Mouse (Mus musculus) megakaryocyte, adult 5-6 weeks (primary cell): ENCODE measurements around the gene Cuedc2. TPM values are rescaled to one million over a fixed set of nuclear protein-coding genes. Genes with fewer than 3 reads are reported as not detected.

ENCODE experiments used
- ATAC-seq: 2 replicates; pipeline ENCODE4 v1.8.0; 2016; ENCODE audit warnings: mild to moderate bottlenecking, inconsistent platforms; ENCODE audit not compliant: poor library complexity, severe bottlenecking
- total RNA-seq, 2 experiments: library from RNA; stranded (forward) in 1 of 2; stranded (reverse) in 1 of 2; fragments of 153-499, 151-499 nt in 1 of 2; fragments of 221-1000, 200-1000 nt in 1 of 2; gene quantifications; 2 replicates each; pipeline versions ENCODE4 v1.2.3 to v1.2.4; 2015 to 2017

Cuedc2 gene
- total RNA-seq, 2 experiments from 2014 or later: 33.1 to 108 TPM

DNA sequence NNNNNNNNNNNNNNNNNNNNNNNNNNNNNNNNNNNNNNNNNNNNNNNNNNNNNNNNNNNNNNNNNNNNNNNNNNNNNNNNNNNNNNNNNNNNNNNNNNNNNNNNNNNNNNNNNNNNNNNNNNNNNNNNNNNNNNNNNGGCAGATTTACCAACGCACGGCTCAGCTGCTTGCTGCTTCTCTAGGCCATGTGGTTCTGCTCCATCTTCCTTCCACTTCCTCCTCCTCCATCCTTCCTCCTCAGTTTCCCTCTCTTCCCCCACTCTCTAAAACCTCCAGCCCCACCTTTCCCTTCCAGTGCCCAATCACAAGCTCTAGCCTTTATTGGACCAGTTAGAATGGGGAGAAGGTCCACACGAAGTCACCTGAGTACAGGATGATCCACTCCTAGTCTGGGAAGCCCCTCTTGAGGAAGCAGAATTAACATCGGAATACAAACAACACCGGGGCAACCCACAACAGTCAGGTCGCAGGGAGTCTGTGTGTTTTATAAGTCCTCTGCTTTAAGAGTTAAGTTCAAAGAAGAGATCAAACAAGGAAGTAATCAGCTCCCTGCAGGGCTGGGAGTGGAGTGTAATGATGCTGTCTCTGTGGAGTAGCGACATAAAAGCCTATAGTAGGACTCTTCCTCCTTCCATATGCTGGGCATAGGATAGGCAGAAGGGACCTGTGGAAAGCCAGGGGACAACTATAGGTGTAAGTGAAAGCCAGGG, 6.4 kb upstream of the Cuedc2 start:
- no peak for ATAC-seq

DNA sequence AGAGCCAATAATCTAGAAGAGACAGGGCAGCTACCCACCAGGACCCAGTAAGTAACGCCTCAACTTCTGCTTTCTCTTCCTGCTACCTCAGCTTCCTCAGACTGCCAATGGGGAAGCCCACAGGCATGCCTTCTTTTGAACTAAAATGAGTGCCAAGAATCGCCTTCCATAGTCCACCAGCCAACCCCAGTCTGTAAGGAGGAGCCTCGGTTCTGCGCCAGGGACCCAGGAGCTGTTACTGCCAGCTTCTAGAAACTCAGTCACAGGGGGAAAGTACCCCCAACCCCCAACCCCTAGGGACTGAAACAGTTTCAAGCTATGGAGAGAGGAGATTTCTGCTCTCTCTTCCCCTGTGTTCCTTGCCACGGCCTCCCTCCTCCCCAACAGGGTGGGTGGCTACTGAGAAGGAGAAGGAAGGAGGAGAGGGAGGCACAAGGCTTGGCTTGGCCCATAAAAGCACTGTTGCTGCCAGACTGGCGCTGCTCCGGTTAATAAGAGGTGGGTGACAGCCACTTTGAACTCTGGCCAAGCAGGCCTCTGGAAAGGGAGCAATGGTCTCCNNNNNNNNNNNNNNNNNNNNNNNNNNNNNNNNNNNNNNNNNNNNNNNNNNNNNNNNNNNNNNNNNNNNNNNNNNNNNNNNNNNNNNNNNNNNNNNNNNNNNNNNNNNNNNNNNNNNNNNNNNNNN, 927 bp upstream of the Cuedc2 start:
- ATAC-seq: peak; percentile 74

GRCm38 (mm10) chr19:46338942-46339286, 412 bp upstream of the Cuedc2 start:
- ATAC-seq: peak; percentile 1; the same call in 1 of the 2 replicates

GRCm38 (mm10) chr19:46337719-46338330, 677 bp downstream of the Cuedc2 start:
- no peak for ATAC-seq

DNA sequence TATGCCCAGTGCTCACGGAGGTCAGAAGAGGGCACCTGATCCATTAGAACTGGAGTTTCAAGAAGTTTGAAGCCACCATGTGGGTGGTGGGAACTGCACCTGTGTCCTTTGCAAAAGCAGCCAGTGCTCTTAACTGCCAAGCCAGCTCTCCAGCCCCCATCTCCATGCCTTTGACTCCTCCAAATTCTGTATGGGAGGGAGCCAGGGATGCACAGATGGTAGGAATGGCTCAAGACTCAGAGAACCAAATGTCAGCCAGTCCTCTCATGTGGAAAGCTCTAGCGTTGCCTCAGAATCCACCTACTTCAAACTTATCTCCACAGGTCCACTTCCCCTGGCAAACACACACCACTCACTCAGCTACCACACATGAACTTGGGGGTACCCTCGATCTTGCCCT, 4.6 kb downstream of the Cuedc2 start:
- ATAC-seq: no peak

DNA sequence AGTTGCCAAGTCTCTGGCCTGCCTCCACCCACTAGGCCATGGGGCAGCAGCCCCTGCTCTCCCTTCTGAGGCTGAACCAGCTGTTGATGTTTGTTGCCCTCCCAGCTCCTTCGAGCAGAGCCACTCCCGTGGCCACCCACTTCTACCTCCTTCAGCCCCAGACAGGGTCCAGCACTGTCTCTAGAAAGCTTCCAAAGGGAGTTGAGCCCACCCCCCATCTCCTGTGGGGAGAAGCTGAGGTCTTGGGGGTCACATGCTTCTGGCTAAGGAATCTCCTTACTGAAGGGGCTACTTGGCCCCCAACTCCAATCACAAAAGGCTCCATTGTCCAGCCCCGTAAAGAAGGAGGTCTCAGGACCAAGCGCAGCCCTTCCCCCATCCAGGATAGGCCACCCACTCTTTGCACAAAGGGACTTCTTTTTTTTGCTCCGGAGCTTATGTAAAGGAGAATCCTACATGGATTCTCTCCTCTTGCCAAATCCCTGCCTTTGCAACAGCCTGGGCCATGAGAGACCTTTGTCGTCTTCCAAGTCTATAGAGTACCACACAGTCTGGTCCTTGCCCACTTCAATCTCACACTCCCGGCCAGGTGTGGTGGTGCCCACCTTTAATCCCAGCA, 5.7 kb downstream of the Cuedc2 start:
- ATAC-seq: no peak

GRCm38 (mm10) chr19:46331936-46332335, 6.6 kb downstream of the Cuedc2 start:
- ATAC-seq: no peak

GRCm38 (mm10) chr19:46331326-46331725, 7.2 kb downstream of the Cuedc2 start:
- ATAC-seq: no peak

DNA sequence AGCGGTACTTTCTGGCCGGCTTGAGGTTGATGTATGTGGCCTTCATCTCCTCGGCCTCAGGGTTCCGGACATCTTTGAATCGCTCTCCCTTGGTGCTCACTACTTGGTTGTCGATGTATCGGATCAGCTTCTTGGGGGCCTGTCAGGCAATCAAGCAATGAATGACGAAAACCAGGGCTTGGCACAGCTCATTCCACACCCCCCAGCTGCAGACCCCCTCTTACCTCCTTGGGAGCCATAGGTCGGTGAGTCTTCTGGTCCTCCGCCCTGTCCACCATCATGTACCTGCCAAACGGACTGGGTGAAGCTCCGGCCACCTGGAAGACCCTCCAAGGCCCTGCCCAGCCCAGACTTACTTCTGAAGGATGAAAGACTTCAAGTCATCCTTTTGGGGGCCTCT, 7.8 kb downstream of the Cuedc2 start:
- no peak for ATAC-seq

DNA sequence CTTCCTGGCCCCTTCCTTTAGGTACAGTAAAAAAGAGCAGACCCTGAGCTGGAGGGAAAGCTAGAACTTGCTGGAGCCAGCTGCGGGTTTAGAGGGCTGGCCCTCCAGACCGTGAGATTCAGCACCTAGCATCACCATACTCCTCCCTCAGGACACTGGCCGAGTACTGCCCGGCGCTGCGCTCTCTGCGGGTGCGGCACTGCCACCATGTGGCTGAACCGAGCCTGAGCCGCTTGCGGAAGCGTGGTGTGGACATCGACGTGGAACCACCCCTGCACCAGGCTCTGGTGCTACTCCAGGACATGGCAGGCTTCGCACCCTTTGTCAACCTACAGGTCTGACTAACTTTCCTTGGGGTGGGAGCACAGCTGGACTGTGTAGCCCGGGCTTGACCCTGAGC, 8.6 kb downstream of the Cuedc2 start:
- ATAC-seq: peak; percentile 83

- no peak for ATAC-seq
Observed at GRCm38 (mm10) chr19:46329031-46329641, 9.4 kb downstream of the Cuedc2 start.

GRCm38 (mm10) chr19:46328081-46329030, 10.1 kb downstream of the Cuedc2 start, which contains the start of gene Fbxl15:
Fbxl15 (plus strand) TSS chr19:46328184.
- peak; percentile 75 for ATAC-seq

GRCm38 (mm10) chr19:46327531-46328064, 10.9 kb downstream of the Cuedc2 start:
- no peak for ATAC-seq

- ATAC-seq: peak; percentile 25
Observed at GRCm38 (mm10) chr19:46326756-46327305, 11.7 kb downstream of the Cuedc2 start, which contains the start of gene Psd. Psd (minus strand) TSS chr19:46327156.

DNA sequence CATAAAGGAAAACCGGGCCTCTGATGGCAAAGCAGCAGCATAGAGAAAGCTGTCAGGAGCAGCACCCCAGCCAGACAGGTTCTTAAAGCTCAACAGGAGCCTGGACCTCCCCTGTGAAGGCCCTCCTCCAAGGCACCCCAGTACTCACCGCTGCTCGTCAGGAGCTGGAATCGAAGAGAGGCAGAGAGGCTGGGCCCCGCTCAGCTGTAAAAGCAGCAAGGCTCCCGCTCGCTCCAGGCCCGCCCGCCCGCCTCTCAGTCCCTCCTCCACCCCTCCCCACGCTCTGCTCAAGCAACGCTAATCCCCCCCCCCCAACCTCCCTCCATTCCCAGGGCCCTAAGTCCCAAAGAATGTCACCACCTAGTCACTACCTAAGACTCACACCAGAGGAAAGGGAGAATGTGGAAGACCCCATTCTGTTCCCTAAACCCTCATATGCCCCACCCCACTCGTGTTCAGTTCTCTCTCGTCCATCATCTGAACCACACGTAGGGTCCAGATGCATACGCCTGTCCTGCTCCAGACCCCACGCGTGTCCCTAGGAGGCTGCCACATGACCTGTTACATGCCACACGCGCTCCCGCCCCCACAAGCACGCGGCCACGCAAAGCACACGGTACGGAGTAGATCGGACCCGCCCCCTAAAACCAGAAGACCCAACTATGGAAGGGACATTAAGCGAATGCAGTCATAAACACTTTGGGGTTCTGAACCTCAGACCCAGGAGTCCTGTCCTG, 12.3 kb downstream of the Cuedc2 start:
- no peak for ATAC-seq

DNA sequence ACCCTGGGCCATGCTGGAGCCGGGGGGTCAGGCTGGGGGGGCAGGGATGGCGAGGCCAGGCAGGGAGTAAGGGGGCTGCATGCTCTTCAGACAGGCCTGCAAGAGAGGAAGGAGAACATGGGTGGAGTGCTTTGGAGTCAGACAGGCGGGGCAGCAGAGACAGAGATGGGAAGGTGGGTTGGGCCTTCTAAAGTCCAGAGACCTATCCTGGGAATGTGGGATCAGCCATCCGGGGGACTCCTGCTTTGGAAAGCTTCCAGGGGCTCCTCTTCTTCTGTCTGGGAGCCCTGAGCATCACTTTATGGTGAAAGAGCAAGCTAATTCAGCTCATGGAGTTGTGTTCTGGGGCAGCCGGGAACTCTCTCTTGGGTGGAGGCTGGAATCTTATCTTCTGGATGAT, 13.6 kb downstream of the Cuedc2 start:
- ATAC-seq: no peak

GRCm38 (mm10) chr19:46324366-46324765, 14.1 kb downstream of the Cuedc2 start:
- ATAC-seq: no peak

- ATAC-seq: no peak
Observed at GRCm38 (mm10) chr19:46323716-46324115, 14.8 kb downstream of the Cuedc2 start.
